Mouse (Mus musculus) hindbrain, embryonic 11.5 days (tissue): Measurements from ENCODE around the gene Rab33a. TPM values are rescaled to one million over a fixed set of nuclear protein-coding genes. Genes with fewer than 3 reads are reported as not detected.

Source experiments
- ATAC-seq: fragments of 200-750 bp; cut with Nextera tagmentation; 2 replicates; pipeline ENCODE4 v1.8.0; 2017; ENCODE audit warnings: mild to moderate bottlenecking, moderate TSS enrichment, moderate library complexity; ENCODE audit not compliant: low FRiP score
- DNase-seq: peaks from one replicate; pipeline ENCODE4 v3.0.0-alpha.2; 2015; ENCODE audit warnings: low spot score
- H3K27ac ChIP-seq: fragments of 300-500 bp; sonication (generic); 2 replicates; pipeline ENCODE4 v1.5.1; 2014; ENCODE audit warnings: mild to moderate bottlenecking, low read depth, low read length
- H3K27me3 ChIP-seq: fragments of 300-500 bp; sonication (generic); 2 replicates; pipeline ENCODE4 v1.6.1; 2014; ENCODE audit warnings: mild to moderate bottlenecking, low read length, moderate library complexity, mixed read lengths; ENCODE audit not compliant: control insufficient read depth, insufficient read depth
- H3K36me3 ChIP-seq: fragments of 300-500 bp; sonication (generic); 2 replicates; pipeline ENCODE4 v1.6.1; 2014; ENCODE audit warnings: mild to moderate bottlenecking, low read length, moderate library complexity, mixed read lengths; ENCODE audit not compliant: control insufficient read depth, insufficient read depth
- H3K4me1 ChIP-seq: fragments of 300-500 bp; sonication (generic); replicated peaks from 2 replicates; pipeline ENCODE4 v1.6.1; 2014; ENCODE audit warnings: low read length, mixed read lengths; ENCODE audit not compliant: control insufficient read depth, insufficient read depth
- H3K4me2 ChIP-seq: fragments of 300-500 bp; sonication (generic); replicated peaks from 2 replicates; pipeline ENCODE4 v1.6.1; 2014; ENCODE audit warnings: mild to moderate bottlenecking, low read depth, low read length
- H3K4me3 ChIP-seq: fragments of 300-500 bp; sonication (generic); 2 replicates; pipeline ENCODE4 v1.5.1; 2014; ENCODE audit warnings: low read depth, low read length
- H3K9ac ChIP-seq: fragments of 300-500 bp; sonication (generic); 2 replicates; pipeline ENCODE4 v1.6.1; 2014; ENCODE audit warnings: low read depth, low read length
- H3K9me3 ChIP-seq: fragments of 300-500 bp; sonication (generic); 2 replicates; pipeline ENCODE4 v1.6.1; 2016; ENCODE audit warnings: low read length; ENCODE audit not compliant: control insufficient read depth
- WGBS: fragments of 180-500 bp; shearing (Covaris S2); extraction: QIAGEN DNeasy Blood & Tissue Kit; methylation state at CpG from one replicate; pipeline ENCODE4 v1.1.7; 2014; 5-methylcytosine and 5-hydroxymethylcytosine counted together
- polyA plus RNA-seq: library from polyadenylated mRNA; unstranded; fragments of >200 nt; fragmentation: Nextera tagmentation; extraction: Ambion mirVana; gene quantifications from 2 replicates; pipeline ENCODE4 v1.2.1, GENCODE M21; 2014

Rab33a gene
- polyA plus RNA-seq = 31.6 and 32.9 TPM in 2 replicates

GRCm38 (mm10) chrX:48518808-48519548, at the start of gene Rab33a:
Gene Rab33a (plus strand): TSS chrX:48519285.
- Histone ChIP-seq H3K27ac (peak within 1 kb of the TSS; percentile 79), H3K27me3 (no peaks in the 10 kb centered on the region), H3K4me3 (peak within 1 kb of the TSS; percentile 45), H3K4me2 (peak within 1 kb of the TSS; percentile 68), H3K36me3 (no peaks in the 10 kb centered on the region), H3K9me3 (no peaks in the 10 kb centered on the region), H3K9ac (peak within 1 kb of the TSS; percentile 76), H3K4me1 (no peaks in the 10 kb centered on the region)
- peak; percentile 87 for ATAC-seq
- peak; percentile 58 for DNase-seq
- 17% methylated on average over 29 of the region's 33 CpGs for WGBS

DNA sequence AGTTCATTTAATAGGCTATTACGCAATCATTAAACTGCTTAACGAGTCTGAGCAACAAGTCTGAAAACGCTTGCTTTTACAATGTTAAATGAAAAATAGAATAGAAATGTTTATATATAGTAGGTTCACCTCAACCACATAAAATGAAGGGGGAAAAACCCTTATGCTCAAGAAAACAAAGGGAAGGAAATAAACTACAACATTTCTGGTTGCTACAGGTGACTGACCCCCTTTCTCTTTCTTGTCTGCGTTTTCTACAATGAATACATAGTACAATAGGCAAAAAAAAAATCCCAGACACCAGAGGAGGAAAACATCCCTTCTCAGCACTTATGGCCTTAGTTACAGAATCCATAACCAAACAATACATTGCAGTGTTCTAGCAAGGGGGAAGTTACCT, 38.0 kb upstream of the Rab33a start:
- no peaks in the 10 kb centered on the region for H3K4me1 ChIP-seq
- WGBS = 81% methylated on average over 4 of the region's 4 CpGs
- no peak overlapping the region for H3K27ac ChIP-seq
- H3K27me3 ChIP-seq = no peaks in the 10 kb centered on the region
- no peak overlapping the region for H3K4me3 ChIP-seq
- H3K36me3 ChIP-seq = no peaks in the 10 kb centered on the region
- no peak for ATAC-seq
- no peak overlapping the region for H3K4me2 ChIP-seq
- H3K9ac ChIP-seq = no peak overlapping the region
- no peaks in the 10 kb centered on the region for H3K9me3 ChIP-seq
- DNase-seq = no peak

- no peaks in the 10 kb centered on the region for H3K4me1 ChIP-seq
- no peaks in the 10 kb centered on the region for H3K36me3 ChIP-seq
- H3K4me3 ChIP-seq = no peak overlapping the region
- H3K9me3 ChIP-seq = no peaks in the 10 kb centered on the region
- DNase-seq = no peak
- no peak overlapping the region for H3K4me2 ChIP-seq
- 91% methylated on average over 7 of the region's 7 CpGs for WGBS
- no peaks in the 10 kb centered on the region for H3K27me3 ChIP-seq
- no peak overlapping the region for H3K9ac ChIP-seq
- H3K27ac ChIP-seq = no peak overlapping the region
- no peak for ATAC-seq
Measured at GRCm38 (mm10) chrX:48481687-48482086, 37.4 kb upstream of the Rab33a start.

GRCm38 (mm10) chrX:48493763-48494162, 25.3 kb upstream of the Rab33a start:
- Histone ChIP-seq H3K27me3 (no peaks in the 10 kb centered on the region), H3K4me3 (no peak overlapping the region), H3K27ac (no peak overlapping the region), H3K9ac (no peak overlapping the region), H3K4me2 (no peak overlapping the region), H3K9me3 (no peaks in the 10 kb centered on the region), H3K4me1 (no peaks in the 10 kb centered on the region), H3K36me3 (no peaks in the 10 kb centered on the region)
- 92% methylated on average over 8 of the region's 8 CpGs for WGBS
- ATAC-seq (no peak), DNase-seq (no peak)

GRCm38 (mm10) chrX:48513166-48513807, 5.8 kb upstream of the Rab33a start, which contains the start of gene Aifm1:
Gene Aifm1 (minus strand): TSS chrX:48513563.
- peak within 1 kb of the TSS; percentile 43 for H3K4me2 ChIP-seq
- H3K9me3 ChIP-seq = no peaks in the 10 kb centered on the region
- peak within 1 kb of the TSS; percentile 49 for H3K4me3 ChIP-seq
- WGBS = 21% methylated on average over 45 of the region's 45 CpGs
- ATAC-seq (peak; percentile 98), DNase-seq (peak; percentile 90)
- H3K36me3 ChIP-seq = no peaks in the 10 kb centered on the region
- H3K9ac ChIP-seq = peak within 1 kb of the TSS; percentile 58
- H3K4me1 ChIP-seq = no peaks in the 10 kb centered on the region
- H3K27ac ChIP-seq = no peak within 1 kb of the TSS
- no peaks in the 10 kb centered on the region for H3K27me3 ChIP-seq

GRCm38 (mm10) chrX:48513824-48514223, 5.3 kb upstream of the Rab33a start:
- DNase-seq (peak; percentile 10), ATAC-seq (no peak)
- no peak overlapping the region for H3K9ac ChIP-seq
- no peaks in the 10 kb centered on the region for H3K36me3 ChIP-seq
- 13% methylated on average over 13 of the region's 13 CpGs for WGBS
- H3K4me2 ChIP-seq = peak overlapping the region; percentile 28
- H3K4me1 ChIP-seq = no peaks in the 10 kb centered on the region
- no peaks in the 10 kb centered on the region for H3K27me3 ChIP-seq
- no peaks in the 10 kb centered on the region for H3K9me3 ChIP-seq
- peak overlapping the region; percentile 49 for H3K4me3 ChIP-seq
- H3K27ac ChIP-seq = no peak overlapping the region

DNA sequence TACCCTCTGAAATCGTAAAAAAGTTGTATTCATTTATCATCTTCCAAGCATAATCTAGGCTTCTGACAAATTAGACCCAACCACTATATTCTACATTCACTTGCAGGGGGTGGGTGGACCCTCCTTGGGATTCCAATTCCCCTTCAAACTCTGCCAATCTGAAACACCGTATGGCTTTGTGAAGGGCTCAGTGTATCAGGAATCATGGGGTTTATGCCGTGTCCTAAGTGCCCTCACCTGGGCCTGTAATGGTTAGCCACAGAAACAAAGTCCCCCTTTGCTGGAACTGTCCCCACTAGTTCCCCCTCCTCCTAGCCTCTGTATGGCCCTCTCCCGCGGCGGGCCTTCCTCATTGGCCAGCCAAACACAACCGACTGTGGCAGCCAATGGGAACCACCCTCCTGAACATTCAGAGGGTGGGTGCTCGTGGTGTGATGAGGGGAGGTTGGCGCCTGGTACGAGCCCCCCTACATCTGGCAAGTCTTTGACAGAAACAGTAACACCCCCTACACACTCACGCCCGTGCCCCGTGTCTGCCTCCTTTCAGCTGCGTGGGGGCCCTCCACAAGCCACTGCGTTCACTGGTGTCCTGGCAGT, 776 bp upstream of the Rab33a start:
- Histone ChIP-seq H3K36me3 (no peaks in the 10 kb centered on the region), H3K4me2 (peak overlapping the region; percentile 68), H3K27me3 (no peaks in the 10 kb centered on the region), H3K27ac (peak overlapping the region; percentile 79), H3K4me3 (peak overlapping the region; percentile 45), H3K9ac (peak overlapping the region; percentile 76), H3K9me3 (no peaks in the 10 kb centered on the region), H3K4me1 (no peaks in the 10 kb centered on the region)
- DNase-seq = peak; percentile 70
- WGBS = 29% methylated on average over 15 of the region's 15 CpGs
- ATAC-seq = peak; percentile 92

DNA sequence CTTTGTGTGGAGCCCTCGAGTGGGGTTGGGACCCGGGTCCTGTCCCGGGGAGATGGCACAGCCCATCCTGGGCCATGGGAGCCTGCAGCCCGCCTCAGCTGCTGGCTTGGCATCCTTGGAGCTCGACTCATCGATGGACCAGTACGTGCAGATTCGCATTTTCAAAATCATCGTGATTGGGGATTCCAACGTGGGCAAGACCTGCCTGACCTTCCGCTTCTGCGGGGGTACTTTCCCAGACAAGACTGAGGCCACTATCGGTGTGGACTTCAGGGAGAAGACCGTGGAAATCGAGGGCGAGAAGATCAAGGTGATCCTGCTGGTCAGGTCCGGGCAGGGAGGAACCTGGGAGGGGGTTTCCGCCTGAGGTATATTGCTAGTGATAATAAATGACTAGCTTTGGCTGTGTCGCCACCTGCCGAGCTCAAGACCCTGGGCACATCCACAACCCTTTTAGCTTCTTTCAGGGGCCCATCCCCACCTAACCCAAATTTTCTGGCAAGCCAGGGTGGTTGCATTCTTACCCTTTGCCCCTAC, 532 bp downstream of the Rab33a start:
- H3K4me3 ChIP-seq = peak overlapping the region; percentile 45
- H3K9ac ChIP-seq = peak overlapping the region; percentile 76
- 15% methylated on average over 20 of the region's 20 CpGs for WGBS
- H3K36me3 ChIP-seq = no peaks in the 10 kb centered on the region
- DNase-seq (no peak), ATAC-seq (peak; percentile 2)
- H3K4me2 ChIP-seq = peak overlapping the region; percentile 68
- H3K4me1 ChIP-seq = no peaks in the 10 kb centered on the region
- no peaks in the 10 kb centered on the region for H3K27me3 ChIP-seq
- H3K27ac ChIP-seq = peak overlapping the region; percentile 79
- no peaks in the 10 kb centered on the region for H3K9me3 ChIP-seq
